Comparison of ENCODE assay signal across 8 mouse cellular contexts in genomic region chr13:47244771-47245170, GRCm38 (mm10).
DNase-seq lines count a peak whose midpoint lies in the region; ATAC-seq lines count a peak whose summit lies in the region.

No protein-coding gene starts in this region.

- H3K27ac ChIP-seq in hindbrain, embryonic 15.5 days (replicated peaks) = peak overlapping the region; percentile 49; the same call in 1 of the 2 replicates
- H3K27ac ChIP-seq in hindbrain, embryonic 10.5 days = no peak overlapping the region
- H3K27ac ChIP-seq in hindbrain, embryonic 16.5 days (ENCODE audit: low read depth, low read length) = no peak overlapping the region

- DNase-seq in hindbrain, embryonic 10.5 days (ENCODE audit: low spot score) = no peak
- peak; percentile 66 to 72 for DNase-seq in frontal cortex, postnatal 10 days (ENCODE audit: low spot score in 2 of 2)
- DNase-seq in lung, postnatal 10 days = peak; percentile 19
- DNase-seq in kidney, postnatal 10 days = no peak
- no peak for DNase-seq in thymus, postnatal 36 days

- no peaks in the 10 kb centered on the region for H3K9me3 ChIP-seq in hindbrain, embryonic 15.5 days
- no peaks in the 10 kb centered on the region for H3K9me3 ChIP-seq in hindbrain, embryonic 10.5 days
- no peaks in the 10 kb centered on the region for H3K9me3 ChIP-seq in hindbrain, embryonic 16.5 days (ENCODE audit: control insufficient read depth, low read length)

- H3K9ac ChIP-seq in hindbrain, embryonic 15.5 days = no peak overlapping the region
- no peak overlapping the region for H3K9ac ChIP-seq in hindbrain, embryonic 16.5 days (ENCODE audit: low read depth, low read length)

- H3K4me3 ChIP-seq in hindbrain, embryonic 15.5 days = no peak overlapping the region
- no peak overlapping the region for H3K4me3 ChIP-seq in hindbrain, embryonic 10.5 days
- H3K4me3 ChIP-seq in hindbrain, embryonic 16.5 days (ENCODE audit: low read length) = no peak overlapping the region

- no peak overlapping the region for H3K4me2 ChIP-seq in hindbrain, embryonic 15.5 days
- no peak overlapping the region for H3K4me2 ChIP-seq in hindbrain, embryonic 16.5 days (ENCODE audit: low read length)

- no peaks in the 10 kb centered on the region for H3K36me3 ChIP-seq in hindbrain, embryonic 15.5 days
- no peaks in the 10 kb centered on the region for H3K36me3 ChIP-seq in hindbrain, embryonic 10.5 days
- no peaks in the 10 kb centered on the region for H3K36me3 ChIP-seq in hindbrain, embryonic 16.5 days (ENCODE audit: control insufficient read depth, insufficient read depth, low read length)

- ATAC-seq in hindbrain, embryonic 15.5 days (ENCODE audit: low FRiP score, low read depth) = peak; percentile 76
- ATAC-seq in hindbrain, embryonic 16.5 days = peak; percentile 79
- ATAC-seq in erythroblast, adult 5-6 weeks (replicated peaks; ENCODE audit: low FRiP score, poor library complexity, severe bottlenecking) = no peak

- peaks cover 16% of the 10 kb centered on the region for H3K4me1 ChIP-seq in hindbrain, embryonic 15.5 days (replicated peaks)
- peaks cover 5% of the 10 kb centered on the region; the same call in 1 of the 2 replicates for H3K4me1 ChIP-seq in hindbrain, embryonic 10.5 days (replicated peaks)
- H3K4me1 ChIP-seq in hindbrain, embryonic 16.5 days (ENCODE audit: control insufficient read depth, insufficient read depth, low read depth, low read length) = no peaks in the 10 kb centered on the region; the same call in 1 of the 2 replicates

- 54% methylated on average over 11 of the region's 11 CpGs for WGBS in hindbrain, embryonic 15.5 days
- WGBS in hindbrain, embryonic 10.5 days = 89% methylated on average over 11 of the region's 11 CpGs
- WGBS in hindbrain, embryonic 16.5 days = 39% methylated on average over 11 of the region's 11 CpGs

- no peaks in the 10 kb centered on the region for H3K27me3 ChIP-seq in hindbrain, embryonic 15.5 days
- H3K27me3 ChIP-seq in hindbrain, embryonic 10.5 days (ENCODE audit: insufficient read depth, poor library complexity, severe bottlenecking) = no peaks in the 10 kb centered on the region
- no peaks in the 10 kb centered on the region for H3K27me3 ChIP-seq in hindbrain, embryonic 16.5 days (replicated peaks; ENCODE audit: control insufficient read depth, insufficient read depth, low read length)

Comparison
In these comparisons a context has a peak if more than half of its experiments do, and no peak if none do; other contexts are left out.
1. DNase-seq: peak in frontal cortex, postnatal 10 days (2 of 2) and lung, postnatal 10 days (single experiment); none in hindbrain, embryonic 10.5 days (single experiment), kidney, postnatal 10 days (single experiment) and thymus, postnatal 36 days (0 of 2).